Mouse (Mus musculus): ENCODE results near the gene Igfbp7.

- no peak for TF ChIP-seq POLR2A (IDR thresholded peaks at IDR 0.05; ENCODE audit: low read depth, low read length)
- no peak for TF ChIP-seq CTCF (conservative IDR thresholded peaks at IDR 0.05; ENCODE audit: insufficient read depth, insufficient read length, low read depth, low read length)
Observed at GRCm38 (mm10) chr5:77366313-77366712, 41.5 kb downstream of the Igfbp7 start.
